Mouse (Mus musculus) C2C12 (cell line): Measurements from ENCODE around the gene Slc17a7.

ENCODE experiments used
- CTCF ChIP-seq: IDR thresholded peaks from one replicate; pipeline ENCODE4 v1.5.1; 2011; ENCODE audit not compliant: control insufficient read depth, insufficient read depth, insufficient read length
- FOSL1 ChIP-seq: IDR thresholded peaks from one replicate; pipeline ENCODE4 v1.8.0; 2011; ENCODE audit warnings: mild to moderate bottlenecking, low read length; ENCODE audit not compliant: poor library complexity, insufficient read depth, severe bottlenecking
- MAX ChIP-seq: IDR thresholded peaks from one replicate; pipeline ENCODE4 v1.6.1; 2011; ENCODE audit warnings: mild to moderate bottlenecking, control low read depth
- MYOD1 ChIP-seq: IDR thresholded peaks from one replicate; pipeline ENCODE4 v1.6.1; 2011; ENCODE audit warnings: low read depth; ENCODE audit not compliant: control insufficient read depth, insufficient read length
- MYOG ChIP-seq: IDR thresholded peaks from one replicate; pipeline ENCODE4 v1.6.1; 2011; ENCODE audit not compliant: control insufficient read depth, insufficient read length; ENCODE audit errors: extremely low read depth

DNA sequence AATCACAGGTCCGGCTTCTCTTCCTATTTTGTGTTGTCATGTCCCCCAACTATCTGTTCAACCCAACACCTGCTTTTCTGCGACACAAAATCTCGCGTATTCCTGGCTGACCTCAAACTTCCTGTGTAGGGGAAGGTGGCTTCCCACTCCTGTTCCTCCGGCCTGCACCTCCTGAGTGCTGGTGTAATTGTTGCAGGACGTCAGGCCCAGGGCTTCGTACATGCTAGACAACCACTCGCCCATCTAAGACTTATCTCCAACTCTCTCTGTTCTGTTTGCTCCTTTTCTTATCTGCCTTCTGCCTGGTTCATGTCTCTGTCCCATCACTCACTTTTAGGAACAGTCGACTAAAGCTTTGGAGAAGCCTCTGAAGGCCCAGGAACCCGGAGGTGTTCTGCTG lies 47.3 kb downstream of the Slc17a7 start:
- TF ChIP-seq CTCF (no peak), MAX (no peak), MYOD1 (no peak), MYOG (no peak), FOSL1 (no peak)
